Mouse (Mus musculus): ENCODE results near the gene Pithd1. TPM values are rescaled to one million over a fixed set of nuclear protein-coding genes. Genes with fewer than 3 reads are reported as not detected.
"Not testable (repeated sequence)": the region's sequence is repeated elsewhere in the genome, so short reads cannot be mapped to it uniquely, and the experiment has no call there.

The Pithd1 gene
- total RNA-seq, 2 experiments from 2014 or later, result 34.5 to 42.5 TPM

- no peak for ATAC-seq (replicated peaks; ENCODE audit: low FRiP score, low TSS enrichment, poor library complexity, severe bottlenecking)
These were observed 6.9 kb upstream of the Pithd1 start for GRCm38 (mm10) chr4:135993941-135994340.

GRCm38 (mm10) chr4:135987714-135988113 lies 650 bp upstream of the Pithd1 start:
- no peak for ATAC-seq (replicated peaks; ENCODE audit: low FRiP score, low TSS enrichment, poor library complexity, severe bottlenecking)

GRCm38 (mm10) chr4:135986301-135986942 lies 642 bp downstream of the Pithd1 start:
- peak; percentile 23 for ATAC-seq (replicated peaks; ENCODE audit: low FRiP score, low TSS enrichment, poor library complexity, severe bottlenecking)

- ATAC-seq (replicated peaks; ENCODE audit: low FRiP score, low TSS enrichment, poor library complexity, severe bottlenecking), result no peak
These were observed 1.3 kb downstream of the Pithd1 start for GRCm38 (mm10) chr4:135985769-135986168.

GRCm38 (mm10) chr4:135985193-135985592 lies 1.9 kb downstream of the Pithd1 start:
- peak; percentile 77 for ATAC-seq (replicated peaks; ENCODE audit: low FRiP score, low TSS enrichment, poor library complexity, severe bottlenecking)

- no peak for ATAC-seq (replicated peaks; ENCODE audit: low FRiP score, low TSS enrichment, poor library complexity, severe bottlenecking)
These were observed 2.5 kb downstream of the Pithd1 start for GRCm38 (mm10) chr4:135984556-135984955.

GRCm38 (mm10) chr4:135981524-135982063 lies 5.5 kb downstream of the Pithd1 start:
- no peak for ATAC-seq (replicated peaks; ENCODE audit: low FRiP score, low TSS enrichment, poor library complexity, severe bottlenecking)

GRCm38 (mm10) chr4:135980223-135980622 lies 6.8 kb downstream of the Pithd1 start:
- ATAC-seq (replicated peaks; ENCODE audit: low FRiP score, low TSS enrichment, poor library complexity, severe bottlenecking), result not testable (repeated sequence)

- ATAC-seq (replicated peaks; ENCODE audit: low FRiP score, low TSS enrichment, poor library complexity, severe bottlenecking), result no peak
These were observed 10.9 kb downstream of the Pithd1 start for GRCm38 (mm10) chr4:135976146-135976545.

- no peak; the same call in 1 of the 2 replicates for ATAC-seq (replicated peaks; ENCODE audit: low FRiP score, low TSS enrichment, poor library complexity, severe bottlenecking)
These were observed 13.9 kb downstream of the Pithd1 start for GRCm38 (mm10) chr4:135972911-135973811.

GRCm38 (mm10) chr4:135972556-135972906 lies 14.5 kb downstream of the Pithd1 start, which contains the start of gene Lypla2:
Gene Lypla2 (minus strand): TSS chr4:135972626.
- peak; percentile 74 for ATAC-seq (replicated peaks; ENCODE audit: low FRiP score, low TSS enrichment, poor library complexity, severe bottlenecking)

GRCm38 (mm10) chr4:135971805-135972555 lies 15.1 kb downstream of the Pithd1 start:
- ATAC-seq (replicated peaks; ENCODE audit: low FRiP score, low TSS enrichment, poor library complexity, severe bottlenecking), result no peak

- no peak for ATAC-seq (replicated peaks; ENCODE audit: low FRiP score, low TSS enrichment, poor library complexity, severe bottlenecking)
These were observed 16.5 kb downstream of the Pithd1 start for GRCm38 (mm10) chr4:135970585-135970984.

- ATAC-seq (replicated peaks; ENCODE audit: low FRiP score, low TSS enrichment, poor library complexity, severe bottlenecking), result no peak
These were observed 17.9 kb downstream of the Pithd1 start for GRCm38 (mm10) chr4:135969070-135969750.

- no peak for ATAC-seq (replicated peaks; ENCODE audit: low FRiP score, low TSS enrichment, poor library complexity, severe bottlenecking)
These were observed 18.7 kb downstream of the Pithd1 start for GRCm38 (mm10) chr4:135968271-135968869.

- no peak for ATAC-seq (replicated peaks; ENCODE audit: low FRiP score, low TSS enrichment, poor library complexity, severe bottlenecking)
These were observed 19.8 kb downstream of the Pithd1 start for GRCm38 (mm10) chr4:135967086-135967760.

GRCm38 (mm10) chr4:135966283-135966682 lies 20.8 kb downstream of the Pithd1 start:
- ATAC-seq (replicated peaks; ENCODE audit: low FRiP score, low TSS enrichment, poor library complexity, severe bottlenecking), result no peak

GRCm38 (mm10) chr4:135965113-135965512 lies 22.0 kb downstream of the Pithd1 start:
- no peak for ATAC-seq (replicated peaks; ENCODE audit: low FRiP score, low TSS enrichment, poor library complexity, severe bottlenecking)
